Mouse (Mus musculus) CD4-positive naive resting alpha-beta T cell, adult 76 days (primary cell): Measurements from ENCODE around the gene Sfrp4. TPM values are rescaled to one million over a fixed set of nuclear protein-coding genes. Genes with fewer than 3 reads are reported as not detected.

Source experiments
- total RNA-seq: library from RNA; stranded (reverse); gene quantifications from one replicate; pipeline ENCODE4 v1.2.4, GENCODE M21; 2023

Gene Sfrp4
- total RNA-seq = not detected

GRCm38 (mm10) chr13:19622573-19623227, at the start of gene Sfrp4:
Sfrp4 (plus strand) TSS chr13:19623104.

DNA sequence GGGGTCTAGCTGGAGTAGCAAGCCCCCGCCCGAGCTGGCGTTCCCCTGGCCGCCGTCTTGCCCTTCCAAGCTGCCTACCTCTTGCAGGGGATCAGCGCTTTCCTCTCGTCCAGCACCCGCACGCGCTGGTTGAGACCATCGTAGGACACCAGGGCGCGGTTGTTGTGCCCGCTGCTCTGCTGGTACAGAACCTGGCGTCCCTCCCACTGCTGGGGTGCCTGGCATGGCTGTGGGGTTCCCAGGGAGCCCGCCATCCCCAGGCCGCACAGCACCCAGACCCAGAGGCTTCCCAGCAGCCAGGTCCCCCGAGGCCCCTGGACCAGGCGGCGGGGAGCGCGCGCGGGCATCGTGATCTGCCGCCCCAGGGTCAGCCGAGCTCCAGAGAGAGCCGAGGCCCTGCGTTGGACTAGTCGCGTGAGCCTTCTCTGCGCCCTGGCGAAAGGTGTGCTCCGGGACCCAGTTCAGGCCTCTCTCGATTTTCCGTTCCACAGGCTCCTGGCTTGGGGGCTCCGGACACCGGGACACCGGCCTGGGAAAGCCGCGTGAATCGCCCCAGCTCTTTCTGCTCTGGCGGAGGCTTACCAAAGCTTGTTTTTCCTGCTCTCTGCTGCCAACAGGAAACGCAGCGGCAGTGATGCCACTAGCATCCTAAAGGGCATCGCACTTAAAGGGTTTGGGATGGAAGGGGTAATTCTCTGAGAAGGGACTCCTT, 3.5 kb upstream of the Sfrp4 start, which contains the start of gene Epdr1:
Gene Epdr1 (minus strand): TSS at position 712 of the 712 bp plus-strand sequence.

Other genes starting within 250 kb of the Sfrp4 start
- 14.0 TPM for gene Stard3nl, start 227.3 kb upstream of the Sfrp4 start, total RNA-seq
- 0.62 TPM for gene Epdr1, start 3.2 kb upstream of the Sfrp4 start, total RNA-seq
- not detected for gene Nme8, start 74.7 kb downstream of the Sfrp4 start, total RNA-seq
- 0.26 TPM for gene Gpr141, start 201.2 kb downstream of the Sfrp4 start, total RNA-seq